In the genomic region with DNA sequence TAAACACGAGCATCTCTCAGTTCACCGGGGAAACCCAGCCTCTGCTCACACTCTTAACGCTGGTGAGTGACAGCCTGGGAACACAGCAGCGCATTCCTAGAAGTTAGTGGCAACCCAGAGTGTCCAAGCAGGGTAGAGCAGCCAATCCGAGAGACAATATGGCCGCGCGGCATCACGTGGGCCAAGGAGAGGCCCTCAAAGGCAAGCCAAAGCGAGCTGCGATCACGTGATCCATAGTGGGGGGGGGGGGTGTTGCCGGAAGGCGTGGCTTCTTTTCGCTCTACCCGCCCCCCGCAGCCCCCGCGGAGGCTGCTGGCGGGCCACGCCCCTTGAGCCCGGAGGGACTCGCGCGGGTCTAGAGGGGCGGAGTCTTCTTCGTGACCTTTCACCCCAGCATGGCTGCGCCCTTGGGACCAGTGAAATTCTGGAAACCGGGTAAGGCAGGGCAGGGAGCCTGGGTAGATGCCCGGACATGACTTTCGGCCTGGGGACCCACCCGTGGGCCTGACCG, we compare ENCODE assay signal across 8 mouse cellular contexts. TPM values are rescaled to one million over a fixed set of nuclear protein-coding genes. Genes with fewer than 3 reads are reported as not detected.
DNase-seq lines count a peak whose midpoint lies in the region; ATAC-seq and TF ChIP-seq lines count a peak whose summit lies in the region.

A gene (plus strand): TSS at position 314 of the 511 bp plus-strand sequence.

- H3K79me3 ChIP-seq in C2C12 (ENCODE audit: low read depth) = peaks cover 42% of the 10 kb centered on the region

- TF ChIP-seq POLR2A in brain, embryonic 14.5 days (IDR thresholded peaks at IDR 0.05; ENCODE audit: borderline replicate concordance, extremely low read depth, insufficient read depth, insufficient read length, poor library complexity, severe bottlenecking) = peak; percentile 26; the same call in 1 of the 2 replicates
- TF ChIP-seq POLR2A in liver, adult 2 months (IDR thresholded peaks at IDR 0.05; ENCODE audit: extremely low read depth, insufficient read depth, low read length) = 0 out of 2 replicates have a peak, but pooled peaks have one; percentile 29
- TF ChIP-seq POLR2A in myocyte (IDR thresholded peaks at IDR 0.05; ENCODE audit: insufficient read length, low read depth) = peak; percentile 52

- no peaks in the 10 kb centered on the region for H3K36me3 ChIP-seq in C2C12 (ENCODE audit: control insufficient read depth, insufficient read depth)
- no peaks in the 10 kb centered on the region for H3K36me3 ChIP-seq in erythroblast, embryonic 14.5 days (ENCODE audit: control insufficient read depth)
- no peaks in the 10 kb centered on the region for H3K36me3 ChIP-seq in heart, embryonic 11.5 days (ENCODE audit: control insufficient read depth, insufficient read depth, low read length)
- H3K36me3 ChIP-seq in kidney, embryonic 16.5 days (ENCODE audit: insufficient read depth, low read length) = no peaks in the 10 kb centered on the region; the same call in 1 of the 2 replicates
- H3K36me3 ChIP-seq in liver, adult 2 months (ENCODE audit: control insufficient read depth, insufficient read depth, low read length) = no peaks in the 10 kb centered on the region
- no peaks in the 10 kb centered on the region for H3K36me3 ChIP-seq in myocyte (ENCODE audit: control insufficient read depth, insufficient read depth)
- no peaks in the 10 kb centered on the region for H3K36me3 ChIP-seq in splenic B cell, adult 2 months (ENCODE audit: control insufficient read depth, insufficient read depth, low read length, poor library complexity, severe bottlenecking)

- H3K27me3 ChIP-seq in C2C12 (ENCODE audit: control insufficient read depth, insufficient read depth, insufficient read length) = no peaks in the 10 kb centered on the region
- H3K27me3 ChIP-seq in erythroblast, embryonic 14.5 days (ENCODE audit: control insufficient read depth) = no peaks in the 10 kb centered on the region
- no peaks in the 10 kb centered on the region for H3K27me3 ChIP-seq in heart, embryonic 11.5 days (ENCODE audit: control insufficient read depth, insufficient read depth, low read length)
- no peaks in the 10 kb centered on the region for H3K27me3 ChIP-seq in kidney, embryonic 16.5 days (ENCODE audit: insufficient read depth, low read length)
- no peaks in the 10 kb centered on the region for H3K27me3 ChIP-seq in liver, adult 2 months (ENCODE audit: control insufficient read depth, insufficient read depth, low read length)
- H3K27me3 ChIP-seq in myocyte (ENCODE audit: control insufficient read depth, insufficient read depth, insufficient read length) = no peaks in the 10 kb centered on the region
- no peaks in the 10 kb centered on the region for H3K27me3 ChIP-seq in splenic B cell, adult 2 months (ENCODE audit: control insufficient read depth, insufficient read depth, low read length, poor library complexity, severe bottlenecking)

- peak within 1 kb of the TSS; percentile 75 for H3K9ac ChIP-seq in heart, embryonic 11.5 days (ENCODE audit: low read depth, low read length)
- H3K9ac ChIP-seq in kidney, embryonic 16.5 days (replicated peaks; ENCODE audit: low read length) = peak within 1 kb of the TSS; percentile 83
- H3K9ac ChIP-seq in liver, adult 2 months (ENCODE audit: low read depth, low read length) = peak within 1 kb of the TSS; percentile 71

- WGBS in heart, embryonic 11.5 days (ENCODE audit: insufficient replicate concordance) = under 1% methylated on average over 29 of the region's 33 CpGs
- under 1% methylated on average over 32 of the region's 33 CpGs for WGBS in kidney, embryonic 16.5 days
- 1% methylated on average over 33 of the region's 33 CpGs for WGBS in liver, adult 2 months

- H3K4me3 ChIP-seq in C2C12 (ENCODE audit: insufficient read depth, poor library complexity, severe bottlenecking) (peak within 1 kb of the TSS; percentile 85), myocyte (peak within 1 kb of the TSS; percentile 78)
- peak within 1 kb of the TSS; percentile 93 for H3K4me3 ChIP-seq in erythroblast, embryonic 14.5 days (replicated peaks)
- peak within 1 kb of the TSS; percentile 71 for H3K4me3 ChIP-seq in heart, embryonic 11.5 days (ENCODE audit: low read depth, low read length)
- H3K4me3 ChIP-seq in kidney, embryonic 16.5 days (ENCODE audit: low read length) = peak within 1 kb of the TSS; percentile 82
- H3K4me3 ChIP-seq in liver, adult 2 months (ENCODE audit: insufficient read depth, low read depth, low read length) = peak within 1 kb of the TSS; percentile 89

- peak; percentile 98 for ATAC-seq in heart, embryonic 11.5 days (replicated peaks; ENCODE audit: insufficient number of reproducible peaks, low FRiP score, low TSS enrichment)
- peak; percentile 100 for ATAC-seq in kidney, embryonic 16.5 days (ENCODE audit: low FRiP score, low TSS enrichment)

- no peaks in the 10 kb centered on the region for H3K9me3 ChIP-seq in erythroblast, embryonic 14.5 days (ENCODE audit: control insufficient read depth, low read length)
- no peaks in the 10 kb centered on the region for H3K9me3 ChIP-seq in heart, embryonic 11.5 days (replicated peaks; ENCODE audit: control insufficient read depth, low read length)
- no peaks in the 10 kb centered on the region for H3K9me3 ChIP-seq in kidney, embryonic 16.5 days (ENCODE audit: low read length)

- peak within 1 kb of the TSS; percentile 73 for H3K27ac ChIP-seq in heart, embryonic 11.5 days (ENCODE audit: low read depth, low read length)
- H3K27ac ChIP-seq in kidney, embryonic 16.5 days (ENCODE audit: low read length) = peak within 1 kb of the TSS; percentile 79
- H3K27ac ChIP-seq in liver, adult 2 months (replicated peaks; ENCODE audit: insufficient read depth, low read depth, low read length) = peak within 1 kb of the TSS; percentile 13

- H3K79me2 ChIP-seq in C2C12 (ENCODE audit: control insufficient read depth, insufficient read depth) (peaks cover 49% of the 10 kb centered on the region), myocyte (ENCODE audit: control insufficient read depth, insufficient read depth) (peaks cover 33% of the 10 kb centered on the region)
- no peaks in the 10 kb centered on the region; the same call in 1 of the 2 replicates for H3K79me2 ChIP-seq in liver, adult 2 months (ENCODE audit: control insufficient read depth, insufficient read depth, low read length)

- no peak for TF ChIP-seq CTCF in C2C12 (IDR thresholded peaks at IDR 0.05; ENCODE audit: control insufficient read depth, insufficient read depth, insufficient read length)
- no peak for TF ChIP-seq CTCF in brain, embryonic 14.5 days (IDR thresholded peaks at IDR 0.05; ENCODE audit: borderline replicate concordance, extremely low read depth, insufficient read depth, insufficient read length)
- TF ChIP-seq CTCF in liver, adult 2 months (IDR thresholded peaks at IDR 0.05; ENCODE audit: low read depth, low read length) = no peak

- peaks cover 23% of the 10 kb centered on the region for H3K4me1 ChIP-seq in erythroblast, embryonic 14.5 days (ENCODE audit: control insufficient read depth)
- H3K4me1 ChIP-seq in heart, embryonic 11.5 days (ENCODE audit: control insufficient read depth, insufficient read depth, low read length) = 0 out of 2 replicates have a peak, but pooled peaks cover 8% of the 10 kb centered on the region
- H3K4me1 ChIP-seq in kidney, embryonic 16.5 days (ENCODE audit: insufficient read depth, low read length) = peaks cover 17% of the 10 kb centered on the region
- peaks cover 2% of the 10 kb centered on the region for H3K4me1 ChIP-seq in liver, adult 2 months (ENCODE audit: control insufficient read depth, insufficient read depth, low read length)

- peak within 1 kb of the TSS; percentile 62 for H3ac ChIP-seq in C2C12 (ENCODE audit: control insufficient read depth, insufficient read length, low read depth)
- peak within 1 kb of the TSS; percentile 2 for H3ac ChIP-seq in myocyte (ENCODE audit: control insufficient read depth, insufficient read length)

- peak within 1 kb of the TSS; percentile 88 for H3K4me2 ChIP-seq in heart, embryonic 11.5 days
- H3K4me2 ChIP-seq in kidney, embryonic 16.5 days (replicated peaks; ENCODE audit: low read depth, low read length) = peak within 1 kb of the TSS; percentile 63
- H3K4me2 ChIP-seq in myocyte (ENCODE audit: low read depth) = peak within 1 kb of the TSS; percentile 97

- DNase-seq in brain, embryonic 14.5 days (ENCODE audit: low read depth) = peak; percentile 99
- peak; percentile 87 for DNase-seq in liver, adult 2 months (ENCODE audit: extremely low read depth, low read depth, low spot score)
- DNase-seq in splenic B cell, adult 2 months (ENCODE audit: low read depth, low spot score) = peak; percentile 97

TF ChIP-seq in C2C12, 6 proteins besides CTCF, POLR2A, EP300 and RAD21:
- TF ChIP-seq MAX (IDR thresholded peaks at IDR 0.05) (peak; percentile 80), MYOD1 (IDR thresholded peaks at IDR 0.05; ENCODE audit: control insufficient read depth, insufficient read length, low read depth) (no peak), FOSL1 (IDR thresholded peaks at IDR 0.05; ENCODE audit: insufficient read depth, low read length, poor library complexity, severe bottlenecking) (no peak), USF1 (IDR thresholded peaks at IDR 0.05; ENCODE audit: low read depth) (peak; percentile 97), MYOG (IDR thresholded peaks at IDR 0.05; ENCODE audit: control insufficient read depth, extremely low read depth, insufficient read length) (no peak), CEBPB (IDR thresholded peaks at IDR 0.05; ENCODE audit: low read depth) (no peak)

TF ChIP-seq in myocyte, 11 proteins besides CTCF, POLR2A, EP300 and RAD21 (continues in another document):
- TF ChIP-seq E2F4 (IDR thresholded peaks at IDR 0.05; ENCODE audit: insufficient read depth) (no peak), SRF (IDR thresholded peaks at IDR 0.05; ENCODE audit: control insufficient read depth, insufficient read length, low read depth) (peak; percentile 45), USF1 (IDR thresholded peaks at IDR 0.05; ENCODE audit: low read depth) (peak; percentile 98), MYOG (IDR thresholded peaks at IDR 0.05; ENCODE audit: control insufficient read depth in 1 of 3, insufficient read depth in 1 of 3, insufficient read length in 2 of 3, low read depth in 2 of 3) (peak in 1 of 3 experiments; percentile 2), MAX (IDR thresholded peaks at IDR 0.05; ENCODE audit: low read depth) (no peak), MYOD1 (IDR thresholded peaks at IDR 0.05; ENCODE audit: control insufficient read depth in 1 of 3, insufficient read length in 2 of 3, low read depth in 2 of 3) (peak in 1 of 3 experiments; percentile 0), TCF12 (IDR thresholded peaks at IDR 0.05; ENCODE audit: insufficient read depth, poor library complexity, severe bottlenecking) (no peak), POLR2AphosphoS2 (IDR thresholded peaks at IDR 0.05; ENCODE audit: insufficient read length, low read depth) (peak; percentile 23)

RNA-seq across cellular contexts. Expression of the gene that starts here (rescaled TPM):
- polyA plus RNA-seq in C2C12 (2012; fragmentation: generic; extraction: Trizol) = 11.8 TPM
- 29.8 and 39.6 TPM in 2 replicates for polyA plus RNA-seq in brain, embryonic 14.5 days (2012; rRNA removed)
- 0.24 and 0.38 TPM in 2 replicates for polyA plus RNA-seq in erythroblast, embryonic 14.5 days (2012)
- polyA plus RNA-seq in heart, embryonic 11.5 days (2014; fragmentation: Nextera tagmentation; extraction: Ambion mirVana) = 14.2 and 15.3 TPM in 2 replicates
- 18.7 and 18.9 TPM in 2 replicates for polyA plus RNA-seq in kidney, embryonic 16.5 days (2015; fragmentation: Nextera tagmentation; extraction: Ambion mirVana)
- 5.9 and 6.5 TPM in 2 replicates for total RNA-seq in liver, adult 2 months (2014; rRNA removed)
- 5.2 and 8.2 TPM in 2 replicates for polyA plus RNA-seq in liver, adult 2 months (2012; rRNA removed)
- polyA plus RNA-seq in myocyte (2012; fragmentation: generic; extraction: Trizol) = 10.4 TPM

Comparison
In these comparisons a context has a peak if more than half of its experiments do, and no peak if none do; other contexts are left out.
1. Peak in every context shown above with its lines: DNase-seq, ATAC-seq, H3K4me3 ChIP-seq and H3K27ac ChIP-seq.
2. H3K27ac ChIP-seq: peak in every context shown above with its lines; median percentile 79 in kidney, embryonic 16.5 days; 73 in heart, embryonic 11.5 days; 13 in liver, adult 2 months.